Mouse (Mus musculus) heart, postnatal 25 days (tissue): ENCODE data around the gene Golga2. TPM values are rescaled to one million over a fixed set of nuclear protein-coding genes. Genes with fewer than 3 reads are reported as not detected.

Source experiments
- DNase-seq: peaks from one replicate; pipeline ENCODE4 v3.0.0; 2022; ENCODE audit warnings: low spot score
- intact Hi-C: fragments of 180-260 bp; cut with DNase I; formaldehyde crosslinking; loops from one replicate; pipeline ENCODE4 v1.15.1; 2025
- total RNA-seq, 2 experiments: library from RNA; stranded (reverse); gene quantifications; 2 replicates each; pipeline ENCODE4 v1.2.3; 2021

Golga2 gene
- 10 to 100 TPM; 70.6 to 71.2 TPM for total RNA-seq

DNA sequence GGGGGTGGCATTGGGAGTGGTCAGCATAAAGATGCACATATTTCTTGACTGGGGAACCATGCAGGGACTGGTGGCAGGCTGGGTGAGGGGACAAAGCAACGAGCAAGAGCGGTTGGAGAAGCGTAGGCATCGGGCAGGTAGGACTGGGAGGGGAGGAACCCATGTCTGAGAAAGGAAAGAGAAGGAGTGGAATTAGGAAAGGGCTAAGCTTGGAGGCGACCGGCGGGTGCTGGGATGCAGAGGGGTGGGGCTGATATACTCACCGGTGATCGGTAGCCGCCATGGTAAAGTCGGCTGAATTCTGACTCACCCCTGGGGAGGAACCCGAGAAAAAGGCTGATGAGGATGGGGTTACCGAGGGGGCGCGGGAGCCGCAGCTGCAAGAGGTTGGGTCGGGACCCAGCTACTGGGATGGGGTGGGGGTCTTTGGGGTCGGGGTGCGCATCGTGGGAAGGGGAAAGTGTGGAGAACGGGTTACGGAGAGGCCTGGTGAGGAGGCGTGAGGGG is at the start of gene Golga2:
Gene Golga2, plus strand, starts transcription at position 51 of the 507 bp plus-strand sequence.
- DNase-seq = no peak
- intact Hi-C loops = no loop called here

DNA sequence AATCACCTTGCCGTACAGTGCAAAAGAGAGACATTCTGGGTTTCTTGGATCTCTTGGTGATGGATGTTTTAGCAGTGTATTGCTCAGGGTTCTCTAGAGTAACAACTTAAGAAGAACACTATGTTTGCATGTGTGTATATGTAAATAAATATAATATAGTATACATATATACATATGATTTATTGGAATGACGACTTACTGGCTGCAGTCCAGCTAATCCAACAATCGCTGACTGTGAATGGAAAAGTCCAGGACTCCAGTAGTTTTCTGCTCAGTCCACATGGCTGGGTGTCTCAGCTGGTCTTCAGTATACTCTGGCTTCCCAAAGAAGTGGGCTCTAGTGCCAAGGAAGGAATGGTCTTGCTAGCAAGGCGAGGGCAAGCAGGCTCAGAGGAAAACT is 49.6 kb upstream of the Golga2 start:
- intact Hi-C loops = loop anchor here (5.0 kb wide), 1 partner anchor 85 kb away; the partner anchor contains the start of gene Prrc2b
- DNase-seq = no peak

GRCm38 (mm10) chr2:32238708-32239435 is 48.3 kb upstream of the Golga2 start:
- intact Hi-C loops = loop anchor here (5.0 kb wide), 1 partner anchor 87 kb away; the partner anchor contains the start of gene Prrc2b
- no peak for DNase-seq

DNA sequence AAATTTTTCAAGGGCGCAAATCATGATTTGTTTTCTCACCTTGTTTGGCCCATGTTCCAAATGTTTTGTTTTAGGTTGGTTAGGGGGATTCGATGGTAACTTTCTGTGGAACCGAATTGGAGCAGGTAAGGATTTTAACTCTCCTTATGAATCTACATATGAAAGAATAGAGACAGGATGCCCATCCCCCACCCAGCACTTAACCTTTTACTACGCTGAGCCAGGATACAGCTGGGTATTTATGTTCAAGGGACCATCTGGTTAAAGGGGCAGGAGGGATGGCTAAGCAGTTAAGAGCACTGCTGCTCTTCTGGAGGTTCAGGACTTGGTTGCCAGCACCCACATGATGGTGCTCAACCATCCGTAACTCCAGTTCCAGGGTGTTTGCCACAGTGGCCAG is 46.6 kb upstream of the Golga2 start:
- intact Hi-C loops = no loop called here
- no peak for DNase-seq

GRCm38 (mm10) chr2:32242986-32243385 is 44.2 kb upstream of the Golga2 start:
- intact Hi-C loops = no loop called here
- DNase-seq = no peak

DNA sequence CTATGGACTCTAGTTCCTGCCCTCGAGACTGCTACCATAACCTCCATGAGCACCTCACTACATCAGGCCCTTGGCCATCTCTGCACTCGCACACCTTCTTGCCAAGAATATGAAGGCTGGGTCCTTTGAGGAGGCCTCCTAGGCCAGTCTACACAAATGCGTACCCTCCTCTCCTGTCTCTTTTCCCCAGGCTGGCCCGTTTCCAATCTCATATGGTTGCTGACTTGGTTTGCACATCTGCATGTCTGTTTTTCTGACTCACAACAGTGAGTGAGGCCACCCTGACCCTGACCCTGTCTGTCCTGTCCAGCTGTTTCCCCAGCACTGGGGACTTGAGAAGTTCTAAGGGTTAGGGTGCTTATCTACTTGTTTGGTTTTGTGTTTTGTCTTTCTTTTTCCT is 40.4 kb upstream of the Golga2 start:
- no peak for DNase-seq
- intact Hi-C loops = no loop called here

GRCm38 (mm10) chr2:32248377-32249361 is 38.5 kb upstream of the Golga2 start:
- DNase-seq = no peak
- intact Hi-C loops = no loop called here

GRCm38 (mm10) chr2:32251791-32252527 is 35.2 kb upstream of the Golga2 start:
- DNase-seq = no peak
- intact Hi-C loops = no loop called here

DNA sequence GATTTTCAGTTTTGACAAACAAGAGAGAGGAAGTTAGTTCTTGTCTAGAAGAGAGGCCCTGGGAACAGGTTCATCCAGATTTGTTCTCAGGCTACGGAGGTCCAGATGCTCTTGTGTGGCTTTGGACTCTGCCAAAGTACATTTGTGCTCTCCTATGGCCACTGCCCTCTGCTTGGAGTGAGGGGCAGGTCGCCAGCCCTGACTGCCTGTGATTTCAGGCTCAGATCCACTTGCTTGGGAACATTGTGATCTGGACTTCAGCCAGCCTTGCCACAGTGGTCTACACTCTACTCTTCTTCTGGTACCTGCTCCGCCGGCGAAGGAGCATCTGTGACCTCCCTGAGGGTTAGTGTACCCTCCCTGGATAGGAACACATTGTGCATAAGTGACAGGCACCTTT is 34.5 kb upstream of the Golga2 start:
- intact Hi-C loops = no loop called here
- DNase-seq = no peak

DNA sequence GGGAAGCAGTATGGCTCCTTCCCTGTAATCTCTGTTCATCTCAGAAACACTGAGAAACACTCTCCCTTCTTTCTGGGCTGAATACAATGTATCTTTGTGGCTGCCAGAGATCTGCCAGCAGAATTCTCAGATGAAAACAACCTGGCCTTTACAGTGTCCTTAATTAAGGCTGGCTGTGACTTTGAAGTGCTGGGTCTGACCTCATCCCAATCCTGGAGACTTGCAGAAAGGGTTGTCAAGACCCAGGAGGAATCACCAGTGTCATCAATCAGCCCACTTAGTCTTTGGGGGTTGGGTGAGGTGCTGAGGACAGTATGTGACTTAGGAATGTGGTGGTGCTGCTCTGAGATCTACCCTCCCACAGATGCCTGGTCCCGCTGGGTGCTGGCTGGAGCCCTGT is 33.8 kb upstream of the Golga2 start:
- intact Hi-C loops = no loop called here
- DNase-seq = no peak

DNA sequence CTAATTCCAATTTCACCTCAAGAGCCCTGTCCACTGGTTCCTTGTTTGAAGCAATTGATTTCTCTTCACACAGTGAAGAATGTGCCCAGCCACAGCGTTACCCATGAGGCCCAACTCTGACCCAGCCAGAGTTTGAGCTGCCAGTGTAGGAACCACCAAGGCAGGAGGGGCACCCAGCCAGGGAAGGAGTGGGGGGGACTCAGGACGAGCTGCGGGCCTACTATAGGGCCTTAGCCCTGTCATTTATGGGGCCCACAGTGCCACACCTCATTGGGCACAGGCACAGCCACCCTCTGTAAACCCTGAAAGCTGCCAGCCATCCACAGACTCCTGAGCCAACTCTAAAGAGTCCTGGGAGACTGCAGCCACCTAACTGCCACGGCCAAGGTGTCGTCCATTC is 32.6 kb upstream of the Golga2 start:
- intact Hi-C loops = no loop called here
- DNase-seq = no peak

- intact Hi-C loops = no loop called here
- DNase-seq = no peak
Observed at GRCm38 (mm10) chr2:32256273-32256672, 30.9 kb upstream of the Golga2 start.

DNA sequence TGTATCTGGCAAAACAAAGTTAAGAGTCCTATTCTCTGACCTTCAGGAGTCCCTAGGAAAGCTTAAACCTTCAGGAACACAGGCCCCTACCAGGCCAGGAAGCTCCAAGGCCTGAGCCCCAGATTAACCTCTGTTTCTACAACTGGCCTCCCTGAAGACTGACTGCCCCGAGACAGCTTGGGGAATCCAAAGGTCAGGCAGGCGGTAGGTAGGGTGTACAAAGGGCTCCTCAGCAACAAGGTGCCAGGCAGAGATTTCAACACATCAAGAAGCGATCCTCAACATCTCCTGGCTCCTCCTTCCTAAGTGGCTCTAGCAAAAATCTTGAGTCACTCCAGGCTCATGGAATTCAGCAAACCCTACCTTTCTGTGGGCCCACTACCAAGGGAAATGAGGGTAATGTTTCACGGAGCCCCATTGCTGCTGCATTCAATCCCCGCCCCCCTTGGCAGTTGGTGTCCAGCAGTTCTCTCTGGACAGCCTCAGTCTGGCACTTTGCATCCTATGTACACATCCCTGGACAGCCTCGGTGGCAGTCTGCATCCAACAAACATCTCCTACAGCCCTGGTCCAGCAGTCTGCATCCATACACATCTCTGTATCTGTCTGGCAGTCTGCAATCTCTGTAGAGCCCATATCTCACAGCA is 28.2 kb upstream of the Golga2 start:
- DNase-seq = no peak
- intact Hi-C loops = no loop called here

- intact Hi-C loops = no loop called here
- DNase-seq = peak; percentile 81
Observed at GRCm38 (mm10) chr2:32259657-32260417, 27.3 kb upstream of the Golga2 start, which contains the start of gene Uck1. Gene Uck1, minus strand, starts transcription at chr2:32260159.

- DNase-seq = no peak
- intact Hi-C loops = no loop called here
Observed at GRCm38 (mm10) chr2:32260635-32261034, 26.5 kb upstream of the Golga2 start.

DNA sequence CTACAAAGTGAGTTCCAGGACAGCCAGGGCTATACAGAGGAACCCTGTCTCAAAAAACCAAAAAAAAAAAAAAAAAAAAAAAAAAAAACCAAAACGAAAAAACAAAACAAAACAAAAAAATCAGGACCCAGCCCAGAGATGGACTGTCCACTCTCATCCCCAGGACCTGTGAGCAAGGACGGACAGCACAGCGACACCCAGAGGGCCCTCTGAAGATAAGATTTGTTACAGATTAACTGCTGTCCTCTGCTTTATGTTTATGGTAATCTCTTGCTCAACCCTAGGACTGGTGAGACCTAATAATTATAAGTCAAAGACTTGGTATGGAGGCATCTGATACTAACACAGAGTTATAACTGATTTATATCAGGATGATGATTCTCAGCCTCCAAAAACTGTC is 11.4 kb upstream of the Golga2 start:
- no peak for DNase-seq
- intact Hi-C loops = no loop called here

DNA sequence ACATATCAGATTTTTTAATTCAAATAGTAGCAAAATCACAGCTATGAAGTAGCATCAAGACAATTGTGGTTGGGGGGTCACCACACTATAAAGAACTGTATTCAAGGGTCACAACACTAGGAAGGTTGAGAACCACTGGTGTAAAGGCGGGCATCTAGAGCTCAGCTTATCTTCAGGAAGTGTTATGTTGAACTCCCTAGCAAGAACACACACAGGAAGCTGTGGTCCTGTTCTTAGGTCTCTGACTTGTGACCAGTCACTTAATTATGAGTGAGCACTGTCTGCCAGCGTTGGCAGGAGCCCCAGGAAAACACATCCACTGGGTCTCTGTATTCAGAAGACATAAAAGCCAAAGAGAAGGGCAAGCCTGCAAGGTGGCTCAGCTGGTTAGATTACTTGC is 4.9 kb upstream of the Golga2 start:
- intact Hi-C loops = no loop called here
- DNase-seq = no peak

DNA sequence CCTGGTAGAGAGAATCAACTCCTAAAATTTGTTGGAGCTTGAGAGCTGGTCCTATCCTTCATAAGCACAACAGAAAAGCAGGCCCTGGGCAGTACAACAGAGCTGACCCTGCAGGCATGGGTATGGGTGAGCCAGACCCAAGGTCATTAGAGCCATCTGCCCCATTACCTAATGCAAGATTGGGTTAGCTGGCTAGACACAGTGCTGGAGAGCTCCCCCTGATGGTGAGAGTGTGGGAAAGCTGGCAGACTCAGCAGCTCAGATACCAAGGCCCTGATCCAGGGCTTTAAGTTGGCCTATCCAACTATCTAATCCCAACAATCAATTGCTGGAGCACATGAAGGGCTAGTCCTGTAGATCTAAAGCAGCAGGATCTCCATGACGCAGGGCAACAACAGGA is 4.5 kb upstream of the Golga2 start:
- intact Hi-C loops = no loop called here
- no peak for DNase-seq

- DNase-seq = no peak
- intact Hi-C loops = no loop called here
Observed at GRCm38 (mm10) chr2:32283986-32284385, 3.2 kb upstream of the Golga2 start.
